Mouse (Mus musculus) left cerebral cortex, adult 11 months (tissue): ENCODE results near the gene Sipa1l1.
"Not testable (repeated sequence)": the region's sequence is repeated elsewhere in the genome, so short reads cannot be mapped to it uniquely, and the experiment has no call there.

Experiments
- DNase-seq: peaks from one replicate; pipeline ENCODE4 v3.0.0; 2022; ENCODE audit warnings: low spot score

The Sipa1l1 gene

DNA sequence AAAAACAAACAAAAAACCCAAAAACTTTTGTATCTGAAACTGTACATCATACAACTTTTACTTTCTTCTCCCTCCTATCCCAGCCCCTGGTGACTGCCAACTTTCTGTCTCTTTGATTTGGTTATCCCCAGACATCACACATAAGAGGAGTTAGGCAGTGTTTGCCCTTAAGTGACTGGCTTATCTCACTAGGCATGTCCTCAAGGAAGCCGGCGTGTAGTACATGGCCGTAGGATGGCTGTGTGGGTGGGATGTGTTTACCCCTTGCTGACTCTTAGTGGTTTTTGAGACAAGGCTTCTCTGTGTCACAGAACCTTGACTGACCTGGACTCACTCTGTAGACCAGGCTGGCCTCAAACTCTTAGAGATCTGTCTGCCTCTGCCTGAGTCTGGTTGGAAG lies 6.6 kb downstream of the Sipa1l1 start:
- no peak for DNase-seq

GRCm38 (mm10) chr12:82178636-82179035 lies 9.5 kb downstream of the Sipa1l1 start:
- no peak for DNase-seq

- DNase-seq: no peak
Measured at GRCm38 (mm10) chr12:82179626-82180025, 10.5 kb downstream of the Sipa1l1 start.

DNA sequence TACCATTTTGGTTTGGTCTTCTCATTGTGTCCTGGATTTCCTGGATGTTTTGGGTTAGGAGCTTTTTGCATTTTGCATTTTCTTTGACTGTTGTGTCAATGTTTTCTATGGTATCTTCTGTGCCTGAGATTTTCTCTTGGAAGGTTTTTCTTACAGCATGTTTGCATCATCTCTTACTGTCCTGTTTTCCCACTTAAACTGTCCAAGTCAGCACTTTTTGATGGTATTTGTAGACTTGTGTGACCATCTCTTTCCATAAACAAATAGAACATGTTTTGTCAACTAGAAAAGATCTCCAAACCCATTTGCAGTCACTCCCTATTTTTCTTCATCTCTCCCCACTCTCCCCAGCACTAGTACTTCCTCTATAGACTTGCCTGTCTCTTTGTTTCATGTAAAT lies 17.0 kb downstream of the Sipa1l1 start:
- not testable (repeated sequence) for DNase-seq

- no peak for DNase-seq
Measured at GRCm38 (mm10) chr12:82186740-82187139, 17.6 kb downstream of the Sipa1l1 start.

DNA sequence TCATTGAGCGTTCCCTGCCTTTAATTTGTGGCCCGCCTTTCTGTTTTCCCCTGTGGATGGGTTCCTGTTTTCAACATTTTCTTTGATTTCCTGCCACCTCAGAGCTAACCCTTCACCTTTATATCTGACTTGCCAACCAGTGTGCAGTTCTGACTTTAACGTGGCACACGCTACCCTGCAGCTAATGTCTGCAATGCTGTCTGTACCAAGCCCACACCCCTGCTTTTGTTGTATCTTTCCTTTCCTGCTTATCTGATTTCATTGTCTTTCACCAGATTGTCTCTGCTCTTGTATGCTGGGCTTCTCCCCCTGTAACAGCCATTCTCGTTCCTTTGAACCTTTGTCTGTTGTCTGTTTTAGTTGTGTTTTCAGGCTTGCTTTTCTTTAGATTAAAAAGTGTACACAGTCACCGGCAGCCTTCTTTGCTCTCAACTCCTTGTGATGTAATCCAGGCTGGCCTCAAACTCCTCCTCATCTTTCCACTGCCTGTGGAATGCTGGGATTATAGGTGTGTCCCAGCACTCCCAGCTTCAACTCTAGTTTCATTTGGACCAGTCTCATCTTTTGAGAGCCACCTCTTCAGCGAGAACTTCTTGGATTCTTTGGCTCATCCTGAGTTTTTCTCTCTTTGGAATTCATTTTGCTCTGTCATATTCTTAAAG lies 18.2 kb downstream of the Sipa1l1 start:
- DNase-seq: no peak

- no peak for DNase-seq
Measured at GRCm38 (mm10) chr12:82188321-82189075, 19.4 kb downstream of the Sipa1l1 start.

DNA sequence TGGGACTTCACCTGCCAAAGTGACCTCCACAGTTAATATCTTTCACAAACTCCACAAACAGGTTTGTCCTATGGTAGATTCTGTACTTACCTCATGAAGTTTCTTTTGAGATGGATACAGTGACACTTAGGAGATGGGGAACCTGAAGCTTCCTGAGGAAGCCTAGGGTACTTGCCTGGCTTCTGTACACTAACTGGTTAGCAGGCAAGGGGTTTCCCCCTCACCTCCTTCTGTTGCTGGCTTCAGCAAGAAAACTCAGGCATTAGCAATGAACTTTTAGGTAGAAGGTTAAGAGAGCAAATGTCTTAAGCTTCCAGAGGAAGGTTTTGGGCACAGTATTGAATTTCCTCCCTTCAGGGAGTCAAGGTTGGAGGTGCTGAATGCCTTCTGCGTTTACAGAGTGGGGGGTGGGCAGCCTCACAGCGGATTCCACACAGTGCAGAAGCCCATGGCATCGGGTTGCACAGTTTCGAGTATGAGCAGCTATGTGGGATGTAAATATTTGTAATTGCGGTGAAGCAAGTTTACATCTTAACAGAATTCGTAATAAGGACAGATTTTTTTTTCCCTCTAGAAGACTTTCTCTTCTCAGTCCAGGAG lies 20.1 kb downstream of the Sipa1l1 start:
- no peak for DNase-seq

DNA sequence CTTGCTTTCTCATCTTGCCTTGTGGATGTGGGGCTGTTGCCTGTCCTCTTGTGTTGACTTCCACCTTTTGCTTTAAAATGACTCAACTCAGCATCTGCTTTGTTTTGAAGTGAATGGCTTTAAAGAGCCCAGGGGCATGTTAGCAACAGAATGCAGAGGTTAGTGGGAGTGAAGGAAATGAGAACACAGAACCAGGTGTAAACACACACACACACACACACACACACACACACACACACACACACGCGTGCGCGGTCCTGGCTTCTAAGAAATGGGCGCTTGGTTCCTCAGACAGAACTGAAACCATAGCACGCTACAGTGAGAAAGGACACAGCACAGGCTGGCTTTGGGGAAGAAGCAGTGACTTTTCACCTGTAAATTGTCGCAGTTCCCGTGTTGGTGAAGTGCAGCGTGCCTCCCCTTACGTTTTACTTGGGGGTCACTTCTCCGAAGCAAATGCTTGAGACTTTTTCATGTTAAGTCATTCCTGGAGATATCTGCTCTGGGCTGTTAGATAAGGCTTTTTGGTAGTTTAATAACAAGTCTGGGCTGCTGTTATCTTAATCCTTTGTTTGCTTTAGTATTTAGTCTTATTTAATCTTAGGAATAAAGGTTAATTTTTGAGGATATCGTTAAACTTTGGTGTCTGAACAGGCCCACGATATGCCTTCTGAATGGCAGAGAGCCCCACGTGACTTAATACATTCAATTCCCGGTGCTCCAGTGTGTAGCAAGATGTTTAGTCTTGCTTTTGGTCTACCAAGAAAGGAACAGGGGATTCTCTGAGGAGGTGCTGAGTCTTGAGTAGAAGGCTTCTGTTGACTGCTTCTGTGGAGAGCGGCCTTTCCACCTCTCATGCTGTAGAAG lies 20.8 kb downstream of the Sipa1l1 start:
- DNase-seq: no peak

- DNase-seq: no peak
Measured at GRCm38 (mm10) chr12:82190582-82190965, 21.5 kb downstream of the Sipa1l1 start.

DNA sequence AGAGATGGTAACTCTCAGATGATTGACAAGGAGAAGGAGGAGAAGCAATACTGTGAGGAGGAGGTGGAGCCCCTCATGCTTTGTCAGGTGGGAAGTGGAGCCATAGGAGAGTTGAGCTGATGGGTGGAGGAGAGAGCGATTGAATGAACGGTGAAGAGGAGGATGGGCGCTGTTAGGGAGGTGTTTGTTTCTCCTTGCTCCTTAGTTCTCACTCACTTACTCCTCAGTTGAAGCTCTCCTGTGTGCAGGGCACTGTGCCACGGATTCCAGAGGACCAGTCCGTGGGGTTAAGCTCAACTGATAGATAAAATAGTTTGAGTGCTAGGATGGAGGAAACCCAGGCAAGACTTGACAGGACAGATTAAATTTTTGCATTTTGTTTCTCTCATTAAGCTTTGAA lies 22.6 kb downstream of the Sipa1l1 start:
- no peak for DNase-seq

- no peak for DNase-seq
Measured at GRCm38 (mm10) chr12:82192641-82193054, 23.5 kb downstream of the Sipa1l1 start.

GRCm38 (mm10) chr12:82193476-82193875 lies 24.4 kb downstream of the Sipa1l1 start:
- no peak for DNase-seq

DNA sequence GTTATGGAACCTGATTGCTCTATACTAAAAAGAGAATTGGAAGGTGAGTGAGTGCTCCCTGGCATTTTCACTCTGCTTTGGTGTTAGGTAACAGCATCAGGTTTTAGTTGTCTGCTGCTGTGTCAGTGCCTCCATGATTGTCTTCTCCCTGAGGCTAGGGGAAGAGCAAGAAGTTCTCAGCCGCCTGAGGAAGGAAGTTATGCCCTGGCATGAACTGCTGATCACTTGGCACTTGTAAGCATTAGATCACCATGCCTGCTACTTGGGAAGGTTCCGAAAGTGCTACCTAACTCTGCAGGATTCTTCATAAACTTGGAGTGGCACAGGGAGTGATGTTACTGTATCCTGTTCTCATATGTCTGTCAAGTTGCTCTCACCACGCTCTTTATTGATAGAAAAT lies 25.8 kb downstream of the Sipa1l1 start:
- DNase-seq: no peak

GRCm38 (mm10) chr12:82196213-82196612 lies 27.1 kb downstream of the Sipa1l1 start:
- no peak for DNase-seq

- DNase-seq: no peak
Measured at GRCm38 (mm10) chr12:82196615-82197146, 27.6 kb downstream of the Sipa1l1 start.

- DNase-seq: no peak
Measured at GRCm38 (mm10) chr12:82197207-82197606, 28.1 kb downstream of the Sipa1l1 start.

GRCm38 (mm10) chr12:82199286-82199685 lies 30.2 kb downstream of the Sipa1l1 start:
- no peak for DNase-seq

DNA sequence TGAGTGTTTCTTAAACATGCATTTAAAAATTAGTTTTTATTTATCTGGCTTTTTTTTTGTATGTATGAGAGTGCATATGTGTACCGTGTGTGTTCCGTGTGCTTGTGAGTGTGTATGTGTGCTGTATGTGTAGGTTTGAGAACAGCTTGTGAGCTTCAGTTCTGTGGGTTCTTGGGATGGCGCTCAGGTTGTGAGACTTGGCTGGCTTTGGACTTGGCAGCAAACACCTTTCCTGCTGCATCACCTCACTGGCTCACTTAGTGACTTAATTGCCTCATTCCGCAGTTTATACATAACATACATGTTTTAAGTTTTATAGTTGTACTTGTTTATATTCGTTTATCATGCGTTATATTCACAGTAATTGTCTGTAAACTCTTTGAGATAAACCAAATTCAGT lies 35.0 kb downstream of the Sipa1l1 start:
- DNase-seq: no peak

DNA sequence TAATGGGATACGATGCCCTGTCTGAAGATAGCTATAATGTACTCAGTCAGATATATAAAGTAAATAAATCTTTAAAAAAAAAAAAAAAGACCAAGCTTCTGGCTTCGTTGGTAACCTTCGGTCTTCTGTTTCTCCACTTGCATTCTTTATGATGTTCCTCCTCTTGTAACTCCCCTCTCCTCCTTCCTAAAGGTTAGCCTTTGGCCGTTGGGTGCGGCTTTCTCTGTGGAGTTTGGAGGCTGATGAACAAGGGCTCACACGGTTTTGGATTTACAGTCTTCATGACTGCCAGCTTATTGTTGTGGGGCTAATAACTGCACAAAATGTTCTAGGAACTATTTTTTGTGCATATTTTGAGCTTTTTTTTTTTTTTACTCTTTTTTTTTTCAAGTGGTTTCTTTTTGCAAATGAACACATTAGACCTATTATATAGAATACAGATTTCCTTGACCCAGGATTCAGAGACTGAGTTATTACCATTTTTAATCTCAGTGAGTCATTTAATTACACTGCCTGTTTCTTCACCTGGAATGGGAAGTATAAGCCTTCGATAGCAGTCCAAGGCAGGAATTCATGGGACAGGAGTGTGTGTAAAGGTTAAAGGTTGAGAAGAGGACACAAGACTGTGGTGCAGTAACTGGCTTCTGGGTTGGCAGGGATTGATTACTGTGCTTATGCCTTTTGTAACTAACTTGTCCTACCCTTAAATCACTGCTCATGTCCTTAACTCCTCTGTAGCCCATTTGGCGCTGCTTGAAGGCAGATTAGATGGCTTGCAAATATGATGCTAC lies 37.9 kb downstream of the Sipa1l1 start:
- no peak for DNase-seq

- DNase-seq: no peak
Measured at GRCm38 (mm10) chr12:82208046-82208445, 38.9 kb downstream of the Sipa1l1 start.
